Mouse (Mus musculus): ENCODE results near the gene Tprgl.
A peak's percentile ranks its signal among the peaks of the same experiment; 100 is the strongest.

Gene Tprgl

DNA sequence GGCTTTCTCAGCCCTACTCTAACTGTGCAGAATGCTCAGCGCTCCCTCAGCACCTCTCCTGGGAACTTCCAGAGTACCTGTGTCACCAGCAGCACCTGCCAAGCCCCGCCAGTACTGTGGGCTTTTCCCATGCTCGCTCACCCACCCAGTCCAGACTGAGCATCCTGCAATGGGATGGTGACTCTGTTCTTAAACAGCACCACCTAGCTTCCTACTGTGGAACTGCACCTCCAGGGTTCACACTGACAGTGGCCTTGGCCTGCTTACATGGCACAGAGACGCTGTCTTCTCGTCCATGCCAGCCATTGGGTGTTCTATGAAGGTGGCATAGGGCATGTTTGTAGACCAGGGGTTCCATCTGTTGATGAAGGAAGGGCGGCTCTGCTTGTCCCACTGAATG is 1.5 kb downstream of the Tprgl start:
- DNase-seq: peak; percentile 61 to 76

- no peak for DNase-seq
Measured at GRCm38 (mm10) chr4:154157970-154158662, 2.4 kb downstream of the Tprgl start.

- DNase-seq: no peak
Measured at GRCm38 (mm10) chr4:154156050-154156449, 4.4 kb downstream of the Tprgl start.

- DNase-seq: no peak
Measured at GRCm38 (mm10) chr4:154154104-154154503, 6.4 kb downstream of the Tprgl start.

DNA sequence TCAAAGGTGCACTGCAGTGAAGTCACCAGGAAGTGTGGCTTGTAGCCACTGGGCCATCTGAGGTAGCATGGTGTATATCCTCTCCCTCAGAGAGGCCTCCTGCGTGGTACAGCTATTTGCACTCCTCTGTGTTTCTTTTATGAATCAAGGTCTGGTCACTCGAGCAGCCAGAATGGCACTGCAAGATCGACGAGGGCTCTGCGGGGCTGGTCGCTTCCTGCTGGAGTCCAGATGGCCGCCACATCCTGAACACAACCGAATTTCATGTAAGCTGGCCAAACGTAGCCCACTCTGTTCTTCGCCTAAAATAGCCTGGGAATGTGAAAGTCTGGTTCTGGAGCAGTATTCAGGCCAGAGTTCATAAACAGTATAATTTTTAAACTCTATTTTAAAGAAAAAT is 14.1 kb downstream of the Tprgl start:
- DNase-seq: no peak

DNA sequence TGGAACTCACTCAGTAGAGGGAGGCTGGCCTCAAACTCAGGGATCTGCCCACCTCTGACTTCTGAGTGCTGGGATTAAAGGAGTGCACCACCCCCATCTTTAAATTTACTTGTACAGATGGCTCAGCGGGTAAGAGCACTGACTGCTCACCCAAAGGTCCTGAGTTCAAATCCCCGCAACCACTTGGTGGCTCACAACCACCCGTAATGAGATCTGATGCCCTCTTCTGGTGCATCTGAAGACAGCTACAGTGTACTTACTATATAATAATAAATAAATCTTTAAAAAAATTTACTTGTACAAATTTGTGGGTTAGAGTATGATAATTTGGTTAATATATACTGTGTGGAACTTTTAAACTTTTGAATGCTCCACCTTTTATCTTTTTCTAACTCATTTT is 15.8 kb downstream of the Tprgl start:
- no peak for DNase-seq

DNA sequence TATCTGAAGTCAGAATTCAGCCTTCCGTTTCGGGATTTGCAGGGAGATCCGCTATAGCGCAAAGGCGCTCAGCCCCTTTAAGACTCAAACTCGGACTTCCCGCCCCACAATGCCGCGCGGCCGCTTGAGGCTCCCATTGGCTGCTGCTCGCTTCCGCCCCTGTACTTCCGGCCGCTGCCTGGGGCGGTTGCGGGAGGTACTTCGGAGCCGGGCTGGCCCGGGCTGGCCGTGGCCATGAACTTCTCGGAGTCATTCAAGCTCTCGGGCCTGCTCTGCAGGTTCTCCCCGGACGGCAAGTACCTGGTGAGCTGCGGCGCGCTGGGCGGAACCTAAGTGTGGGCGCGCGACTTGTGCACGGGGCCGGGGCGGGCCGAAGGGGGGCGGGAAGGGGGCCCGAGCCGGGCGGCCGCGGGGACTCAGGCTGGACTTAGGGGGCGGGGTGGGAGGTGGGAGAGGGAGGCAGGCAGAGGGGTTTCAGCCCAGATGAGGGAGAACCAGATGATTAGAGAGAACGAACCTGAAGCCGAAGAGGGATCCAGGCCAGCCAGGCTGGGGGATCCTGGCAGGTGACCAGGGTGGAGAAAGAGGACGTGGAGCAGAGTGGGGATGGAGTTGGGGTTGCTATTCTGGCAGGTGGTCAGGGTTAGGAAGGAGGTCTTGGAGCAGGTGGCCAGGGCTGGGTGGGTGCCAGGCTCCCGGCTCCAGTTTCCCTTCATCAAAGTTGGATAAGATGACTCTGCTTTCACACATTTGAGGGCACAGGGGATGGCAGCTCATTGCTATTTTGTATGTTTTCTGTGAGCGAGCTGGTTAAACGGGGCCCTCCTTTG is 18.0 kb downstream of the Tprgl start, which contains the start of gene Wrap73:
Wrap73 (plus strand) TSS at position 162 of the 830 bp plus-strand sequence.
- DNase-seq: peak; percentile 76

DNA sequence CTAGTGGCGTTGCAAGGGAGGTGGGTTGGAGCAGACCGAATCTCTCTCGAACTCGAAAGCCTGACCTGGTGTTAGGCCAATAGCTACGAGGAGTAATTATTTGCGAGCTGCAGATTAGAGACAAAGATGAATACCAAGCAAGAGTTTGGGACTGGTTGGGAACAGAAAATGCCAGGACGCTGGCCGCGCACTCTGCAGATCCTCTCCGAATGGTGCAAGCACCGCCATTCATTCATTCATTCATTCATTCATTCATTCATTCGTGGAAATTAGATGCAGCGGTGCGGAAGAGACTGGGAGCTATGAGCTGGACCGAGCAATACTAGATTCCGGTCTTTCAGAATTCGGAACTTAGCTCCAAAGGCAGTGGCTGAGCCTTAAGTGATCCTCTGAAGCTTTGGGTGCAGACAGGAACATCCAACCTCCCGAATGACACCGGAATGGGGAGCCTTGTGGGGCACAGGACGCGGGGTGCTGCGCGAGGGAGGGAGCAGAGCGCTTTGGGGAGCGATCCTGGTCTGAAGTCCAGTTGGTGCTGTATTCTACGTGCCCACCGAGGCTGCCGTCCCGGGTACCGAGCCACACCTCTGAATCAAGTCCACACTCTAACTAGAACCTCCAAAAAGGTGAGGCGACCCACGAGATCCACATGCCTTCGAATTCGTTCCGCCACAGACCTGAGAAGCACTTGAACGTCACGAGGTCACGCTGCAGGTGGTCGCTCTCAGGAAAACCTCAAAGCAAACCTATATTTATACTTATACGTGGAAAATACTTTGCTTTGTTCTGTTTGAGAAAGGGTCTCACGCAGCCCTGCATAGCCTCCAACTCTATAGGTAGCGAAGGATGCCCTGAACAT is 19.2 kb downstream of the Tprgl start:
- no peak for DNase-seq

DNA sequence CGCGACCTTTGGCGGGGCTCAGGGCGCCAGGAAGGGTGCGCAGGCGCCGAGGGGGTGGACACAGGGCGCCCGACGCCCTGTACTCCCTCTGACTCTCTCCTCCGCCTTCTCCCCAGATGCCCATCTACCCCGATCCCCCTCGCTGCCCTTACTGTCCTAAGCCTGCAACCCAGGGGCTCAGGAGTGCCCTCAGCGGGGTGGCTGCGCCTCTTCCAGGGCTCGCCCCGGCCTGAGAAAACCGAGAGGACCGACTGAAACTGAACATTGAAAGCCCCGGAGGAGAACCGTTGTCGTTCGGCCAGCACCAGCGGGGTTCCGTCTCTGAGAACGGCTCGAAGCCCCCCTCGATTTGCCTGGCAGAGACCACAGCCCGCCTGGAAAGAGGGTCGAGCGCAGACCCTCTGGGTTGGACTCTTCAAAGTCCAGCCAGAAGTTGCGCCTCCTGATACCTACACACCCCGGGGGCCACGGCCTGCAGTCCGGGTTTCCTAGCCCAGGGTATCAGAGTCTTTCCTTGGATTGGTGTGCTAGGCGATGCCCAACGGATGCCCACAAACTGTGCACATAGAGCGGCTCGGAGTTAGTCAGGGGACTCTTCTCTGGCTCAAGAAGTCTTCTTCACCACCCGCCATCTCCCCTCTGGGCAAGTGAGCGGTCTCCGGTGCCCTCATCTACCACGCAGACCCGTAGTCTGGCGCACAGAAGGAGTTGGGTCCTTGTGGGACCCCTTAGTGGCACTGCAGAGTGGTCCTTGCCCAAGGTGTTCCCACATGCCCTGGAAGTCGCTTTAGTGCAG is 20.1 kb downstream of the Tprgl start:
- DNase-seq: no peak

DNA sequence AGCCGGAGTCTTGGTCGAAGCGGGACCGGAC is 20.5 kb downstream of the Tprgl start, which contains the start of gene Trp73:
Trp73 (minus strand) TSS at position 27 of the 31 bp plus-strand sequence.
- DNase-seq: no peak

GRCm38 (mm10) chr4:154139671-154140181 is 20.7 kb downstream of the Tprgl start:
- DNase-seq: no peak

- DNase-seq: no peak
Measured at GRCm38 (mm10) chr4:154137139-154137538, 23.3 kb downstream of the Tprgl start.

DNA sequence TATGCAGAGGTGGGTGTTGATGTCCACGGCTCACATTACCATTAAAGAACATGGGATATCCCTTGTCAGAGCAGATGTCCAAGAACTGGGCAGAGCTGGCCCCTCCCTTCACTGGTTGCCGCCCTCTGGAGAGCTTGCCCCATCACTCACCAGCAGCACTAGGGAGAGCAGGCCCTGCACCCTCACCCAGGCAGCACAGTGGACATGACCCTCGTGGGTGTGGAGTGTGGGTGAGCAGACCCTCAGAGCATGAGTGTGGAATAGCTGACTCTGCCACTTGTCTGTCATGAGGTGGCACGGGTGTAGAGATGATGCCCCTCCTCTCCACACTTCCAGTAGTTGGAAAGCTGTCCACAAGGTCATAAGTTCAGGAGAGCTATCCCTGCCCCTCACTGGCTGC is 25.7 kb downstream of the Tprgl start:
- no peak for DNase-seq

DNA sequence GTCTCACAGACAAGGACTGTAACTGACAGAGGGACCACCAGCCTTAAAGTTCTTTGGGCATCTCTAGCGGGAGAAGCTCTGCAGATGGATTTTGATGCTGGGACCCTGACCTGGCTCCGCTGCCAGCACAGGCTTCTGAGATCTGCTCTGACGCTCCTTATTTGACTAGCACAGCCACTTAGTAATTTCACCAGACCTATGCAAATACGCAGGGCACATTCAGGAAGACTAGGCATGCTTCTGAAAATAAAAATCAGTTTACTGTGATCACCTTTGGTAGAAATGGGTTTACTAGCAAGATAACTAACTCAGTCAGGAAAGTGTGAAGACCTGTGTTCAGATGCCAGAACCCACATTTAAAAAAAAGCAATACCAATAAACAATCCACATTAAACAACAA is 28.6 kb downstream of the Tprgl start:
- DNase-seq: no peak

GRCm38 (mm10) chr4:154129950-154130349 is 30.5 kb downstream of the Tprgl start:
- DNase-seq: no peak

DNA sequence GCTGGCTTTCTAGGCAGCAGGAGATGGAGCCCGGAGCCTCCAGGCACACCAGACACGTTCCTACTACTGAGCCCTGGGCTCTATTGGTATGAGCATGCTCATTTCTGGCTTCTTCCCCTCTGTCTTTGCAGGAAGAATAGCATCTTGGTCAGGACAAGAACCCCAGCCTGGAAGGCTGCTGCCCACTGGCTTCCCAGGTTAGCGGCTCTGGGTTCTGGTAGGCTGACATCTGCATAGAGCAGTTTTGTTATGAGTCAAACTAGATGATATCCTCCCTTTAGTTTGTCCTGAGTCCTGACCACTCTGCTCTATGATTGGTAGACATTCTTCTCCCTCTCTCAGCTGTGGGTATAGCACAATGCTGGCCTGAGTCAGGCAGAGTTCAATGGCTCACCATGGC is 33.2 kb downstream of the Tprgl start:
- no peak for DNase-seq

GRCm38 (mm10) chr4:154125202-154125601 is 35.3 kb downstream of the Tprgl start:
- no peak for DNase-seq

DNA sequence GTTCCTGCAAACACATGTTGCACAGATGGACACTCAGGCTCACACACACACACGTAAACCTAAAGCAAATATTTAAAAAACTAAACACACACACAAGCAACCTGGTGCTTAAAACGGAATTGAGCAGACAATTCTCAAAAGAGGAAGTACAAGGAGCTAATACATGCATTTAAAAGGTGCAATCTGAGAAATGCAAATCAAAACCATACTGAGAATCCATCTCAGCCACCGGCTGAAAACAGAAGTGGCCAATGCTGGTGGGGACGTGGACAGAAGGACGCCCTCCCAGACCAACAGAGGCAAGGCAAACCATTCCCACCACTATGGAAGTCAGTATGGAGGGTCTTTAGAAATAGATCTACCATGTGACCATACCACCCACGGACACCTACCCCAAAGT is 36.9 kb downstream of the Tprgl start:
- no peak for DNase-seq

DNA sequence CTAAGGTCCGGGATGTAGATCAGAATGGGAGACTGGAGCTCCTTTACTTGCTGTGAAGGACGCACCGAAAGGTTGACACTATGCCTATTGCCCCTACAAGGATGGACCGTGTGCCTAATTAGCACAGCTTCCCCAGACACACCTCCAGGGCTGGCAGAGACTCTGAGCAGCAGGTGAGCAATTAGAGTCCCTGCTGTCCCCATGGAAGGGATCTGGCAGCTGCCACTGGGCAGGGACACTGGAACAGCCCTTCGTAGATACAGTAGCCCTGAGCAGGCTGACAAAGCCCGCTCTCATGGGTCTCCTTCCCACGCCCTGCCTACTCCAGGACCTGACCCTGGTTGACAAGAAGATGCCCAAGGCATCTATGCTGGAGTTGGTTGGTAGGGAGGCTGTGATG is 38.1 kb downstream of the Tprgl start:
- no peak for DNase-seq

- DNase-seq: no peak
Measured at GRCm38 (mm10) chr4:154121800-154122199, 38.7 kb downstream of the Tprgl start.

- DNase-seq: no peak
Measured at GRCm38 (mm10) chr4:154119208-154119607, 41.3 kb downstream of the Tprgl start.

GRCm38 (mm10) chr4:154118782-154119181 is 41.7 kb downstream of the Tprgl start:
- no peak for DNase-seq

GRCm38 (mm10) chr4:154116421-154116820 is 44.0 kb downstream of the Tprgl start:
- DNase-seq: no peak

All from thymus, adult 18-20 months (tissue).